Mouse (Mus musculus): Measurements from ENCODE around the gene Sertad2.

GRCm38 (mm10) chr11:20552758-20553673 lies 10.0 kb downstream of the Sertad2 start:
- TF ChIP-seq EP300 (IDR thresholded peaks at IDR 0.05; ENCODE audit: low read depth) (no peak), CTCF (IDR thresholded peaks at IDR 0.05; ENCODE audit: low read depth) (no peak)
